Mouse (Mus musculus): ENCODE measurements around the gene Cd81.

The Cd81 gene

DNA sequence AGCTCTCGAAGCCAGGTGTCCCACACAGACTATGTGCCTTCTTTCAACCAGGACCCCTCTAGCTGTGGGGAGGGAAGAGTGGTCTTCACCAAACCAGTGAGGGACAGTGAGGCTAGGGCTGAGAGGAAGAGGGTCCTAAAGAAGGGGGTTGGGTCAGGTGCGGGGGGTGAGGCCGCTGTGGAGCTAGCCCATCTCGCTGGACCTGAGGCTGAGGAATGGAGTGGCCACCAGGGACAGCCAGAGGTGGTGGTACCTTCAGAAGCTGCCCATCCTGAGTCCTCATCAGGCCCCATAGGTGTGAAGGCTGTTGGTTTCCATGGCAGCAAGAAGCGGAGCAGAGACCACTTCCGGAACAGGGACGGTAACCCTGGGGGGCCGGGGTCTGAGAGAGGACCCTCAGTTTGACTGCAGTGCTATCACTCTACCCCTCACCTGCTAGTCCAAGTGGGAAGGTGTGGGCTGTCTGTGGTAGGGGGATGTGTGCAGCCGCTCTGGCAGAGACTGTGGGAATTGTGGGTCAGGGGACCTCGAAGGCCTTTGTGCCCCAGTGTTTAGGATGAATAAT is 18.0 kb downstream of the Cd81 start:
- DNase-seq: no peak

DNA sequence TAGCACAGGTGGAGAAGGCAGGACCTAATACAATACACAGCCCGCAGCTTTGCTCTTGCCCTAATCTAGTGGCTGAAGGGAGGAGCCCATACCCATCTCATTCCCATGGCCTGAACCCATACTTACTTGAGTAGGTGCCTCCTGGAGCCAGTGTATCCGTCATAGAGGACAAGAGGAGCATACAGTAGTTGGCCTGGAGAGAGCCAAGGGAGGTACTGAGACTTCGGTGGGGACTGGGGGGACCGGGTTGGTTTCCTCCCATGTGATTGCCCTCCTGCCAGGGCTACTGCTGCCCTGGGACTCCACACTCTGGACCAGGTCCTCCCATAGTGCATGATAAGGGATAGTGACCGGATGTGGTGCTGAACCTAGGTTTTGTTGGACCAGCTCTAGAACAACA is 20.1 kb downstream of the Cd81 start:
- no peak for DNase-seq

DNA sequence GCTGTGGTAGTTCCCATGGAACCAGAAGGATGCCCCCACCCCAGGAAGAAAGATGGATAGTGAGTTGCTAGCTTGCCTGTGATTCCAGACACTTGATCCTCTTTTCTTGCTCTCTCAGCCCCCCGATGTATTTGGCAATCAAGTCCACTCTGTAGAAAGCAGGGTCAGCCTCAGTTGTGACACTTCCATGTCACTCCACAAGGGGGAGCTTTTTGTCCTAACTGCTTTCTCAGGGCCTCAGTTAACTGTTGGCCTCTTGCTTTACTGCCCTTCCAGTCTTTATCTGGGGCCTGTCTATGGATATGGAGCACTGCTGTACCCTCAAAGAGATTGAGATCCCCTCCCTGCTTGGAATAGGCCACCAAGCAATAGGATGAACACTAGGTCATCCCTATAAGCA is 20.5 kb downstream of the Cd81 start:
- no peak for DNase-seq

DNA sequence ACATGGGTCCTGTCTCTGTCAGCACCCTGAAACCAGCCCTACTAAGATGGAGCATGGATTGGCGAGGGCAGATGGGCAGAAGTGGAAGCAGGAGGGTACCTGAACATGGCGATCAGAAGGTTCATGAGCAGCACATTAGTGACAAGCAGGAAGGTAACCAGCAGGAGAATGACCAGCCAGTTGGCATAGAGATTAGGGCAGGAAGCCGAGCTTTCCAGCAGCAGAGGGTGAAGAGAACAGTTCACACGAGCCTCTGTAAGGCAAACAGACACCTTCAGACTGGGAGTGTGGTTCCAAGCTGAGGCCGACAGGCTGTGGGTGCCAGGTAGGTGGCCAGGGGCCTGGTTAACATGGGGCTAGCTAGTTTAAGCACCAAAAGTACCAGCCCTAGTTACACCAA is 22.9 kb downstream of the Cd81 start:
- DNase-seq: no peak

DNA sequence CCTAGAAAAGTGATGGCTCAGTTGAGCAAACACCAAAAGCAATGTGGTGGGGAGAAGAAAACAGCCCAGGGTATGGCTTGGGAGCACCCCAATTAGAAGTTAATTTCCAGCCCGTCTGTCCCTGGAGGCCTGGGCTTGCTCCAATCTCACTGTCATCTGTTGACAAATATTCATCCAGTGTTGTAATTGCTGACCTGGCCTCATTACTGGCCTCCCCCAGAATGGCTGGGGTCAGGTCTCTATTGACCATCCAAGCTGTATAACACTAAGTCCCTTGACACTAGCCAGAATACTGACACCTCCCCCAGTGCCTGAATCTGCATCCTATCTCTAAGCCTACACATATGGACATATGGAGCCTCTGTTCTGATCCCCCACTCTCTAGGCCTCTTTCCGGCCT is 24.8 kb downstream of the Cd81 start:
- no peak for DNase-seq

DNA sequence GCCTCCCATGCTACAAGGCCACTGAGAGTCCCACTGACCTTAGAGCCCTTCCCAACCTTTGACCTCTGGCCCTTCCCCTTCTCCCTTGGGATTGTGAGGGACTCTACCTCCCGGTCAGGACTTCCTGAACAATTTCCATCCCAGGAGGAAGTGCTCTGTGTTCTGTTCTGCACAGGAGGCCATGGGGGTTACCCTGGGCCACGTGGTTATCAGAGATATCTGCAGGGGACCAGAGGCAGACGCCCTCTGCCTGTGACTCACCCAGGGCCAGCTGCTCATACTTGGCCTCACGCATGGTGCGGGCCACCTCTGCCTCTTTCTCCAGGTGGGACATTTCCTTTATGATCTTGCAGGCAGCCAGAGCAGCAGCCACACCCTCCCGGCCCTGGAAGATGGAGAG is 29.5 kb downstream of the Cd81 start:
- DNase-seq: no peak

GRCm38 (mm10) chr7:143083708-143084107 is 31.2 kb downstream of the Cd81 start:
- no peak for DNase-seq

- peak; percentile 24 for DNase-seq
Observed at GRCm38 (mm10) chr7:143086366-143086765, 33.8 kb downstream of the Cd81 start.

DNA sequence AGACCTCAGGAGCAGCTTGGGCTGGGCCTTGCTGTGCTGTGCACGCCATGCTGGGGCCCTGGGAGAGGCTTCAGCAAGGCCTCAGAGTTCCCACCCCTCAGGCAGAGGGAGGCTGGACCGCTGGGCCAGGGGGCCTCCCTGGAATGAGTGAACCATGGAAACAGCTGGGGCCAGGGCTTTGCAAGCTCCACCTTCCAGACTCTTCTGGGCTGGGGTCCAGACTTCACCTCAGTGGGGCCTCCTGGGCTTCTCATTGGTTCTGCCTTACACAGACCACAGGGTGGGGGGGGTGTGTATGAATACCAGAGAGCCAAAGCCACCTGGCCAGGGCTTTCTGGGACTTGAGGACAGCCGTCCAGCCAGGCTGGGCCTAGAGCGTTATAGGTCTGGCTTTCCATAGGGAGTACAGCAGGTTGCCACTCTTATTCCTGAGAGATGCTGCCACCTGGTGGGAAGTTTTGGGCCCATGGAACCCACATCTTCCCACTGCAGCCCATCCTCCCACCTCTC is 34.6 kb downstream of the Cd81 start:
- DNase-seq: no peak

DNA sequence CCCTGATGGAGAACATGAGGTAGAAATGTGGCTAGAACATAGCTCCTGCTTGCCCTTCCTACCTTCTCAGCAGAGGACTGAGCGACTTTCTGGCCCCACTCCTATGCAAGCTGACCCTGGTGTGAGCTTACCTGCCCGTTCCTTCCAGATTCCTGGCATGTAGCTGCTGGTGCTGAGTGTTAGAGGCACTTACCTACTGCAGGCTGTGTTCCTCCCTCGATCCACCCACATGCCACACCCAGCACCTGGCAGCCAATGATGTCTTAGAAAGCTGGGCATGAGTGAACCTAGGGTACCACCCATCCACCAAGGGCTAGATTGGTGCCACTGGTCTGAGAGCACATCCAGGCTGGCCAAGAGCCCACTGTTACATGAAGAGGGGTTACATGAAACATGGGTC is 41.3 kb downstream of the Cd81 start:
- no peak for DNase-seq

DNA sequence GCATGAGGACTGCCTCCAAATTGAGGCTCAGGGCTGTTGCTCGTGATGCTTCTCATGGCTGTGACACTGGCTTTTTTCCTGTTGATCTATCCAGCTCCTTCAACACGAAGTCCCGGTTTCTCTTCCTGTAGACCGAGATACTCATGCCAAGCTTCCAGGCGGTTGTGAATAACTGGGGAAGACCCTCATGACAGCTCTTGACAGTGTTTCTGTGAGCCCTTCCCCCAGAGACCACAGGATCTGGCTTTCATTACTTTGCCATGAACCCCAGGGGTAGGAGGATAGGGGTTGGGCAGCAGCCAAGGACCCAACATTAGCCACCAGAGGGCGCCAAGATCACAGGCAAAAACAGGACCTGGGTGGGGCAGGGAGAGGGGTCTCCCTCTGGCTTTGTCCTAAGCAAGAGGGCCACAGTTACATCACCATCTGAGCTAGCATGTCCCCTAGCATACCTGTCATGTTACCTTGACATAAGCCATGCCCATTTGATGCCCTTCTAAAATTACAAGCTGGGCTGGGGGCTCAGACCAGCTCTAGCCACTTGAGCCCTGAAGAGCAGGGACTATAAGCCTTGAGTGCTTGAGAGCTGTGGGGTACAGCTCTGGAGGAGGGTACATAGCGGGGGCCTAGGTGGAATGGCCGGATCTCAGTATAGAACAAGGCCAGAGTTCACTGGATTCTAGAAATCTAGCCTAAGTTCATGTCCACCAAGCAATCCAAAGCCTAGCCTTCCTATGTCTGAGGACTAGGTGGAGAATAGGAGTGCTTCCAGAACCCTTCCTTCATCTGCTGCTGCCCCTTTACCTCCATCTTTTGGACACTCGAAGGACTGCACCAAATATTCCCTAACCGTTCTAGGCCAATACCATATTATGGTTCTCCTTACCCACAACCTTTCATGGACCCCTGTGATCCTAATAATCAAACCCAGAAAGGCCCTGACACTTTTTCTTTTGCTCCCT is 42.3 kb downstream of the Cd81 start, which contains the start of gene Trpm5:
Trpm5 (minus strand) TSS at position 51 of the 962 bp plus-strand sequence.
- DNase-seq: peak; percentile 14

DNA sequence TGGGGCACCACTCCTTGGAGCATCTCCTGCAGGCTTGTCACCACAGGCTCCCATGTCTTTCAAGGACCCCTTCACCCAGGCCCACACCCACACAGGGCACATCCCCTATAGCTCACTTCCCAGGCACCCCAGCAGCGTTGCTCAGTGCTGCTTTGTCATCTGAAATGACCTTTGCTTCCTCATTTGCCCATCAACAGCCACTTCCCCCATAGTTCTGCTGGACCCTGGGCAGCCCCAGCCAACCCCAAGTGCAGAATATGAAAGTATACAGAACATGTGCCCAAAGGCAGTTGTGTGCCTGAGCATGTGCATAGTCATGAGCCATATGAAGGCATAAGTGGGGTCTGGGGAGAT is 43.0 kb downstream of the Cd81 start:
- no peak for DNase-seq

GRCm38 (mm10) chr7:143100759-143101158 is 48.2 kb downstream of the Cd81 start:
- DNase-seq: peak; percentile 35

GRCm38 (mm10) chr7:143105258-143105897 is 52.8 kb downstream of the Cd81 start:
- no peak for DNase-seq

- no peak for DNase-seq
Observed at GRCm38 (mm10) chr7:143106062-143106461, 53.5 kb downstream of the Cd81 start, which contains the start of gene Kcnq1. TSS of gene Kcnq1 (plus strand) at chr7:143106362.

DNA sequence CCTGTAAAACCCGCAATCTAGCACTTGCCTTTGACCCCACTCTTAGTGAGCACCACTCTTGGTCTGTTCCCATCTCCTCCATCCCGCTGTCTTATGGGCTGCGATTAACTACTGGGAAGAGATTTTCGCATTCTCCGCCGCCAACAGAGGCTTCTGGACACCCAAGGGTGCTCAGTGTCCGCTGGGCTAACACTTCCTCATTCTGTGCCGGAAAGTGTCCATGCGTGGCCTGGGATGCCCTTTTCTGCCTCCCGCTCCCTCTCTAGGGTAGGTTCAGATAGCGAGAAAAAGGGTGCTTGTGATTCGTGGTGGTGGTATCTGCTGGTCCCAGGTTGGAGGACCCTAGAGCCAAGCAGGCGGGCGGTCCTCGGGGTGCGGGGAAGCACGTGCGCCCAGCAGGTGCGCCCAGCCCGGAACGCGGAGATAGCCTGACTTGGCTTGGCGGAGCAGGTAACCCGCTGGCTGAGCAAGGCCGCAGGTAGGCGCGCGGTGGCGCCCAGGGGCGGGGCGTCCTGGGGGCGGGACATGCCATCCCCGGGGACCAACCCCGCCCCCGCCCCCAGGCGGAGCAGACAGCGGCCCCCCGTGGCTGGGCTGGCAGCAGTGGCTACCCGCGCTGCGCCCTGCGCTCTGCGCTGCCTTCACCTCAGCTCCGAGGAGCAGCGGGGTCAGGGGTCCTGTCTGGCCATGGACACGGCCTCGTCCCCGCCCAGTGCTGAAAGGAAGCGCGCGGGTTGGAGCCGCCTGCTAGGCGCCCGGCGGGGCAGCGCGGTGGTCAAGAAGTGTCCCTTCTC is 54.3 kb downstream of the Cd81 start:
- no peak for DNase-seq

GRCm38 (mm10) chr7:143108200-143108599 is 55.7 kb downstream of the Cd81 start:
- no peak for DNase-seq

GRCm38 (mm10) chr7:143108996-143109660 is 56.6 kb downstream of the Cd81 start:
- no peak for DNase-seq

- DNase-seq: no peak
Observed at GRCm38 (mm10) chr7:143109696-143110095, 57.2 kb downstream of the Cd81 start.

DNA sequence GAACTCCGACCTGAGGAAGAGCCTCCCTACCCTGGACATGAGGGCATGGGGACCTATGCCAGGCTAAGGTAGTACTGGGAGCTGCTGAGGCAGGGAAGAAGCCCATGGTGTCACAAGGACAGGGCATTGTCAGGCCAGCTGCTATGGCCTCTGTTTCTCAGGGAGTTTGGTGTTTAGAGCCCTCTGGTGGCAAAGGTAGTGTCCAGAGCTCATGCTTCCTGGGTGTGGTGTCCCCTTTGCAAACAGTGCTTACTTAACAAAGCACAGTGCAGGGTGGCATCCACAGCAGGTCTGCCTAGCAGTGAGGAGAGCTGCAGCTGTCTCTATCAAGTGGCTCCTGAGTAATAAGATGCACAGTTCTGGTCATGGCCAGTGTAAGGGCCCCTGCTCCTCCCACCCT is 58.3 kb downstream of the Cd81 start:
- no peak for DNase-seq

DNA sequence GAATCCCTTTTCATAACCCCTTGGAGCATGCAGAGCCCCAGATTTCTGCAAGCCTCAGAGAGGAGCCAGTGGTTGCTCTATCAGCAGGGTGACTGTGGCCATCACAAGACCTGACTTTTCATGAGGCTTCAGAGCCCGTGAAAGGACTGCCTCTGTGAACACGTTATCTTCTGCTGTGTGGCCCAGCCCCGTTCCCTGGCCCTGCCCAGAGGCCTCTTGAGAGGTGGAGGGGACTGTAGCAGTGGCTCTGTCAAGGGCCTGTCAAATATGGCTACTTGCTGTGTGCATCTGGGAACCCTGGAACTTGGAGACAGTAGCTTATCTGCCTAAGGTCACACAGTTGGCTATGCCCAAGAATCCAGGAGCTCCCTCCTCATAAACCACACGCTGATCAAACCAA is 59.2 kb downstream of the Cd81 start:
- no peak for DNase-seq

DNA sequence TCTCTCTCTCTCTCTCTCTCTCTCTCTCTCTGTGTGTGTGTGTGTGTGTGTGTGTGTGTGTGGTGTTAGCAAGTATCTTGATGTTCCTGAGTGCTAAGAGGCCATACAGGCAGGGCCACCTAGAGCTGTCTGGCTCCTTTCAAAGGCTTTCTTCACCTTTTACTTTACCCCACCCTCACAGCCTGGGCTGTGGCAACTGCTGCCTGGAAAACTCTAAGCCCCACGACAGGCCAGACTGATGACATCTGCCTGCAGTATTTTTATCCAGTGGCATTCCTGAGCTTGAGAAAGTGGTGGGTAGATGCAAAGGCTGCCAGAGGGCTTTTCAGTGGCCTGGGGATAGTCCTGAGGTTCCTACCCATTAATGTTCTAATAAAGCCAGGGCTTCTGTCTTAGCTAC is 59.9 kb downstream of the Cd81 start:
- DNase-seq: no peak
